Mouse (Mus musculus): Measurements from ENCODE around the gene Lgi2.

- TF ChIP-seq CTCF (IDR thresholded peaks at IDR 0.05; ENCODE audit: low read depth) (no peak), EP300 (IDR thresholded peaks at IDR 0.05; ENCODE audit: low read depth) (no peak)
Measured at GRCm38 (mm10) chr5:52539483-52539882, 26.8 kb downstream of the Lgi2 start.
